Mouse (Mus musculus) liver, embryonic 14.5 days (tissue): ENCODE measurements around the gene Exo1.

Experiments used
- CTCF ChIP-seq: IDR thresholded peaks from 2 replicates; pipeline ENCODE4 v1.5.1; 2016; ENCODE audit warnings: antibody characterized with exemption, low read depth, control low read depth
- EP300 ChIP-seq: IDR thresholded peaks from 2 replicates; pipeline ENCODE4 v1.6.1; 2016; ENCODE audit warnings: antibody characterized with exemption, low read depth

GRCm38 (mm10) chr1:175912038-175912437, 31.7 kb downstream of the Exo1 start:
- TF ChIP-seq CTCF (no peak), EP300 (no peak)
